Mouse (Mus musculus) kidney, adult 8-10 months (tissue): ENCODE measurements around the gene Dync1li2.
A peak's percentile ranks its signal among the peaks of the same experiment; 100 is the strongest.

Experiments used
- DNase-seq, 2 experiments: peaks; one replicate each; pipeline ENCODE4 v3.0.0; 2022

Dync1li2 gene

GRCm38 (mm10) chr8:104442299-104443124 lies at the start of gene Dync1li2:
TSS of gene Dync1li2 (minus strand) at chr8:104443047.
- peak; percentile 78 to 90 for DNase-seq

GRCm38 (mm10) chr8:104479091-104479490 lies 36.2 kb upstream of the Dync1li2 start:
- DNase-seq: no peak

GRCm38 (mm10) chr8:104472465-104472864 lies 29.6 kb upstream of the Dync1li2 start:
- DNase-seq: no peak

GRCm38 (mm10) chr8:104467463-104467862 lies 24.6 kb upstream of the Dync1li2 start:
- DNase-seq: no peak

- DNase-seq: no peak
These were observed 9.3 kb upstream of the Dync1li2 start for GRCm38 (mm10) chr8:104452177-104452576.

- DNase-seq: no peak
These were observed 5.9 kb upstream of the Dync1li2 start for GRCm38 (mm10) chr8:104448796-104449195.

- no peak for DNase-seq
These were observed 3.2 kb upstream of the Dync1li2 start for GRCm38 (mm10) chr8:104446016-104446415.

- no peak for DNase-seq
These were observed 2.4 kb upstream of the Dync1li2 start for GRCm38 (mm10) chr8:104445248-104445647.

- no peak for DNase-seq
These were observed 355 bp upstream of the Dync1li2 start for GRCm38 (mm10) chr8:104443125-104443679.

- no peak for DNase-seq
These were observed 1.2 kb downstream of the Dync1li2 start for GRCm38 (mm10) chr8:104441613-104442012.

GRCm38 (mm10) chr8:104439461-104439860 lies 3.4 kb downstream of the Dync1li2 start:
- no peak for DNase-seq

- DNase-seq: no peak
These were observed 5.2 kb downstream of the Dync1li2 start for GRCm38 (mm10) chr8:104437494-104438135.

- DNase-seq: no peak
These were observed 6.3 kb downstream of the Dync1li2 start for GRCm38 (mm10) chr8:104436591-104436990.

GRCm38 (mm10) chr8:104436038-104436437 lies 6.8 kb downstream of the Dync1li2 start:
- peak; percentile 97 to 99 for DNase-seq

GRCm38 (mm10) chr8:104434826-104435354 lies 8.0 kb downstream of the Dync1li2 start:
- DNase-seq: no peak

- peak; percentile 23 to 30 for DNase-seq
These were observed 8.6 kb downstream of the Dync1li2 start for GRCm38 (mm10) chr8:104434275-104434674.

- DNase-seq: no peak
These were observed 9.5 kb downstream of the Dync1li2 start for GRCm38 (mm10) chr8:104433191-104433842.

GRCm38 (mm10) chr8:104432656-104433055 lies 10.2 kb downstream of the Dync1li2 start:
- DNase-seq: no peak

GRCm38 (mm10) chr8:104430230-104430629 lies 12.6 kb downstream of the Dync1li2 start:
- DNase-seq: no peak

GRCm38 (mm10) chr8:104427703-104428102 lies 15.1 kb downstream of the Dync1li2 start:
- DNase-seq: no peak

- no peak for DNase-seq
These were observed 20.5 kb downstream of the Dync1li2 start for GRCm38 (mm10) chr8:104422313-104422712.

GRCm38 (mm10) chr8:104416022-104416421 lies 26.8 kb downstream of the Dync1li2 start:
- DNase-seq: no peak

GRCm38 (mm10) chr8:104414204-104414603 lies 28.6 kb downstream of the Dync1li2 start:
- no peak for DNase-seq
